Mouse (Mus musculus) adrenal gland, postnatal 25 days (tissue): ENCODE data around the gene Gm14406. TPM values are rescaled to one million over a fixed set of nuclear protein-coding genes. Genes with fewer than 3 reads are reported as not detected.
"Not testable (repeated sequence)": the region's sequence is repeated elsewhere in the genome, so short reads cannot be mapped to it uniquely, and the experiment has no call there.

Experiments used
- DNase-seq: peaks from one replicate; pipeline ENCODE4 v3.0.0; 2021; ENCODE audit warnings: mixed read lengths
- long read RNA-seq: library from polyadenylated mRNA; stranded (forward); transcript quantifications from one replicate; pipeline ENCODE4 v2.0.0, GENCODE M21; 2021
- total RNA-seq: library from RNA; stranded (reverse); gene quantifications from 2 replicates; pipeline ENCODE4 v1.2.3, GENCODE M21; 2021

Gene Gm14406
- total RNA-seq, result not detected in 2 replicates
- long read RNA-seq, partial matches to known transcripts, result 0 of 1 reads
- long read RNA-seq, other reads (novel, unspliced or antisense), result 1 of 1 reads

- DNase-seq, result not testable (repeated sequence)
Observed at GRCm38 (mm10) chr2:177577998-177578397, at the start of gene Gm14406. Gm14406 (minus strand) TSS chr2:177578210.

GRCm38 (mm10) chr2:177575141-177575540 lies 2.9 kb downstream of the Gm14406 start:
- not testable (repeated sequence) for DNase-seq

GRCm38 (mm10) chr2:177559365-177559764 lies 18.6 kb downstream of the Gm14406 start:
- DNase-seq, result not testable (repeated sequence)

- DNase-seq, result not testable (repeated sequence)
Observed at GRCm38 (mm10) chr2:177555261-177555660, 22.7 kb downstream of the Gm14406 start.

GRCm38 (mm10) chr2:177537717-177538116 lies 40.3 kb downstream of the Gm14406 start:
- DNase-seq, result not testable (repeated sequence)

GRCm38 (mm10) chr2:177537141-177537540 lies 40.9 kb downstream of the Gm14406 start:
- DNase-seq, result not testable (repeated sequence)

- no peak for DNase-seq
Observed at GRCm38 (mm10) chr2:177535876-177536275, 42.1 kb downstream of the Gm14406 start.

- not testable (repeated sequence) for DNase-seq
Observed at GRCm38 (mm10) chr2:177524171-177524570, 53.8 kb downstream of the Gm14406 start.

- DNase-seq, result not testable (repeated sequence)
Observed at GRCm38 (mm10) chr2:177523674-177524073, 54.3 kb downstream of the Gm14406 start.

- no peak for DNase-seq
Observed at GRCm38 (mm10) chr2:177523061-177523460, 54.9 kb downstream of the Gm14406 start.

GRCm38 (mm10) chr2:177520035-177520434 lies 58.0 kb downstream of the Gm14406 start:
- DNase-seq, result no peak

Other genes starting within 250 kb of the Gm14406 start
- 14.0 and 31.8 TPM in 2 replicates for gene Gm14418, start 179.9 kb downstream of the Gm14406 start, total RNA-seq
- gene Zfp970, start 113.5 kb downstream of the Gm14406 start, total RNA-seq, result 42.1 and 50.8 TPM in 2 replicates
- gene Gm14403, start 80.0 kb downstream of the Gm14406 start, total RNA-seq, result 69.7 and 85.0 TPM in 2 replicates
- 40.9 and 46.0 TPM in 2 replicates for gene Gm14322, start 181.1 kb upstream of the Gm14406 start, total RNA-seq